Mouse (Mus musculus): ENCODE data around the gene Mas1. TPM values are rescaled to one million over a fixed set of nuclear protein-coding genes. Genes with fewer than 3 reads are reported as not detected.

Gene Mas1
- polyA plus RNA-seq, 1 experiment: 0.07 TPM

DNA sequence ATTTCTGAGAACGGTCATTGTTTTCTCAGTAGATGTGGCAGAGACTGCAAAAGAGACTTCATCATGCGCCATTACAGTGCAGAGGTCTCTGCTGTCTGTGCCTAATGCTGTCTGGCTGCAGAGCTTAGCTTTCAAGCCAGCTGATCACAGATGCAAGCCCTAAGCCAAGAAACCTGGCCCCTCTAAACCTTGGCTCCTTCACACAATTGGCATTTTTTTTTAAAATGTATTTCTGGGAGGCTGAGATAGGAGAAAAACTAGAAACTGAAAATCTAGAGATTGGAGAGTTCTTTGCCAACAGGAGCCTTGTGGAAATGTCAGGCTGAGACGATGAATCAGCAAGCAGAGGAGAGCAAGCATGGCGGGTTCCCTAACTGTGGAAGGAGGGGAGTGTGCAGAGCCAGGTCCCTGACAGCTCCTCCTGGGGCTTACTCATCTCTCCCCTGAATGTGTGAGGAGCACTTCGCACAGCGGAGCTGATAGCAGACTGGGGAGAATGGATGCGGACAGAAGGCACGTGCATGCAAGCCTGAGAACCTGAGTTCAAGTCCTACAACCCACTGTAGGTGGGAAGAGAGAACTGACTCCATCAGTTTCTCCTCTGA, 18.1 kb downstream of the Mas1 start:
- peak; percentile 56 for DNase-seq (ENCODE audit: low read depth)
- TF ChIP-seq POLR2A (IDR thresholded peaks at IDR 0.05; ENCODE audit: borderline replicate concordance, extremely low read depth, insufficient read depth, insufficient read length, poor library complexity, severe bottlenecking) (no peak), CTCF (IDR thresholded peaks at IDR 0.05; ENCODE audit: borderline replicate concordance, extremely low read depth, insufficient read depth, insufficient read length) (no peak)

DNA sequence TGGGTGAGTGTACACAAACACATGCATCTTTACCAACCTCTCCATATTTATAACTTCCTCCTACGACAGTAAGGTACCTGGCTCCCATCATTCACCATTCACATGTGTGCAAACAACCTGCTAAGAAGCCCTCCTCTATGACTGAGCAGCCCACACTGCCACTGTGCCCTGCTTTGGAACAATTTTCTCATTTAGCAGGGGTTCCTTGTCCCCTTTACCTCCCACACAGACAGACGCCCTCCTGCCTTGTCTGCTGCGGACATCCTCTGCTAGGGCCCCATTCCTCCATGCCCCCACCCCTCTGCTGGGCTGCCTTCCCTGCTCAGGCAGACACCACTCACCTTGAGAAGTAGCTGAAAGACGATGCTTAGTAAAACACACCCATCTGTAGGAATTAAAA, 20.2 kb downstream of the Mas1 start:
- DNase-seq (ENCODE audit: low read depth): no peak
- no peak for TF ChIP-seq CTCF (IDR thresholded peaks at IDR 0.05; ENCODE audit: borderline replicate concordance, extremely low read depth, insufficient read depth, insufficient read length)

DNA sequence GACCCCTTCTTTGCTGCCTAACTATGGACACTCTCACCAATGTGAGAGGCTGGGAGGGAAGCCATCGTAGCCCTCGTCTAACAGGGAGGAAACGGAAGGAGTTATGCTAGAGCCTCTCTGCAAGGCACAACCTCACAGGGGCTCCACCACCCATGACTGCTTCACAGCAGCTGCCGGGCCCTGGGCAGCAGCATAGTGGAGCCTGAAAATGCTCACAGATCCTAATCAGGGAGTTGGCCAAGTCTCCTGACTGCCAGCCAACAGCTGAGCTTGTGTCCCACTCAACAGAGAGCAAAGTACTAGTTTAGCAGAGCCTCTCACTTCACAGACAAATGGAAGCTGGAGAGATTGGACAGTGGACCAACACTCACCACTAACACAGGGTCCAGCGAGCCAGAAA, 21.5 kb downstream of the Mas1 start:
- DNase-seq (ENCODE audit: low read depth): no peak

DNA sequence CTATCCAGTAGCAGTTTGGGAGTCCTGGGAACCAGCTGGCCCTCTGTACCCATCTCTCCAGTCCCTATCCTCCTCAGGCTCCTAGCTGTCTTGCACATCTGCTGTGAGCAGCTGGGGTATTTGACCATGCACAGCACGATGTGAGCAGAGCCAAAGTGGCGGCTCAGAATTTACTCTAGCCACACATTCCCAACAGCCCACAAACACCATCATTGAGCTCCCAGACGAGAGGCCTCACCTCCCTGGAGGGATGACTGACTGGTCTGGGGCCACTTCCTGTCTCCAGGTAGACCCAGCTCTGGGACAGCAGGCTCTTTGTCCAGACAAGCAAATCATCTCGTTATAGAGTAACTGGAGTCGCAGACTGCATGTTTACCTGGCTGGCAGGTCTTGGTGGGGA, 22.1 kb downstream of the Mas1 start:
- no peak for DNase-seq (ENCODE audit: low read depth)
- no peak for TF ChIP-seq CTCF (IDR thresholded peaks at IDR 0.05; ENCODE audit: borderline replicate concordance, extremely low read depth, insufficient read depth, insufficient read length)
- TF ChIP-seq POLR2A (IDR thresholded peaks at IDR 0.05; ENCODE audit: borderline replicate concordance, extremely low read depth, insufficient read depth, insufficient read length, poor library complexity, severe bottlenecking): no peak

More for the DNA sequence above, 21.5 kb downstream of the Mas1 start:
- TF ChIP-seq CTCF (IDR thresholded peaks at IDR 0.05; ENCODE audit: borderline replicate concordance, extremely low read depth, insufficient read depth, insufficient read length): no peak
- TF ChIP-seq POLR2A (IDR thresholded peaks at IDR 0.05; ENCODE audit: borderline replicate concordance, extremely low read depth, insufficient read depth, insufficient read length, poor library complexity, severe bottlenecking): no peak

DNA sequence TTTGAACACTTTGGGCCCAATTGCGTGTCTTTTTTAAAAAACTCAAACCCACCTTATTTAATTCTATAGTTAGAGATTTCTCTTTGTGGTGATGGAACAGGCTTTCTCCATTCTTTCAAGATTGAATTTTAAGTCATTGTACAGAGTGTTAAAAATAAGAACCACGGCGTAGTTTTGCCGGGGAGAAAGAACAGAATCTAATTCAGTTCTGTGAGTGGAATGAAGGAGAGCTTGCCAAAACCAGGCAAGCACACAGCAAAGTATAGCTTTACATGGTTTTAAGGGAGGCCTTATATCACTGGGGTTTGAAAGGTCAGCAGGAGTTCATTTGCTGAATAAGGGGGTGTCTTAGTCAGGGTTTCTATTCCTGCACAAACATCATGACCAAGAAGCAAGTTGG, 23.4 kb downstream of the Mas1 start:
- DNase-seq (ENCODE audit: low read depth): no peak
- TF ChIP-seq CTCF (IDR thresholded peaks at IDR 0.05; ENCODE audit: borderline replicate concordance, extremely low read depth, insufficient read depth, insufficient read length) (no peak), POLR2A (IDR thresholded peaks at IDR 0.05; ENCODE audit: borderline replicate concordance, extremely low read depth, insufficient read depth, insufficient read length, poor library complexity, severe bottlenecking) (no peak)

DNA sequence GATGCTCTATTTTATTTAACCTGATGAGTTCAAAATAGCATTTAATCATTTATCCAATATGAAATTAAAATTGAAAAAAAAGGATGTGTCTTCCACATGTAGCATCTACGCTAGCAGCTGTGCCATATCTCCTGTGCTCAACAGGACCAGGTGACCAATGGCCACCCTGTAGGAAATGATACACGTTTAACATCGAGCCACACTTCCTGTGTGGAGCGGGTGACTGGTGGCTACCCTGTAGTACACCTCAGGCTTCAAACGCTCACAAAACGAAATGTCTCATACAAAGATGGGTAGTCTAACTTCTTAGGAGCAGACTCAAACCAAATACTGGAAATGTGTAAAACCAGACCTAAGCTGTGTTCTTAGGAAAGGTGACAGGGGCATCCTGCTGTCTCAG, 24.1 kb downstream of the Mas1 start:
- TF ChIP-seq POLR2A (IDR thresholded peaks at IDR 0.05; ENCODE audit: borderline replicate concordance, extremely low read depth, insufficient read depth, insufficient read length, poor library complexity, severe bottlenecking) (no peak), CTCF (IDR thresholded peaks at IDR 0.05; ENCODE audit: borderline replicate concordance, extremely low read depth, insufficient read depth, insufficient read length) (no peak)
- DNase-seq (ENCODE audit: low read depth): no peak

DNA sequence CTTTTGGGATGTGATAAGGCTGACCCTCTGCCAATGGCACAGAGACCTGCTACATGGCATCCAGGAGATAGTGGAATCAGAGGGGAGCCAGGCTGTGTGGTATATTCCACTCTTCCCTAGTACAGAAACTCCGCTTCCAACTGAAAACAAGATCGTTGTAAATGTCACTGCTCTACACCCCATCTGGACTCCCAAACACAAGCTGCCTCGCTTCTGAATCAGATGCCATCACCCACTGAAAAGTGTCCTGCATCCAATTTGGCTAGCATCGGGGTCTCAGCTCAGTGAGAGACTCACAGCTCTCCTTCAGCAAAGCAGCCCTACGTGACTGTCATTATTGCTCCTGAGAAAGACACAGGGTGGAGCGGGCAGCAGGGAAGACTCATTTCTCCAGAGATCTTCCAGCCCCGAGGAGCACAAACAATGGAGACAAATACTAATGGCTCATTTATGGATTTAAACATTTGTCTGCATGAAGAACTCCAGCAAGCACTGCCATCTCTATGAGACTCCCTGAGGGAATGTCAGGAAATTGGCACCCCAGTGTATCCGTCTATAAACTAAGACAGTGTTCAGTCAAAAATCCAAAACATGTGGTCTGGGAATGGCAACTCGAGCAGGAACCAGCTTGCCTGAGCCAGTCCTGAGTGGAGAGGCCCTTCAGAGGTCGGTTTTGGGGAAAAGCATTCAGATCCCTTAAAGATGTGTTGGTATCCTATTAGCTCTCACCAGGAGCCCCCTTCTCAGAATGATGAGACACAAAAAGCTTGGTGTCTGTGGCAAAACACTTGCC, 28.3 kb downstream of the Mas1 start:
- peak; percentile 49 for DNase-seq (ENCODE audit: low read depth)
- TF ChIP-seq POLR2A (IDR thresholded peaks at IDR 0.05; ENCODE audit: borderline replicate concordance, extremely low read depth, insufficient read depth, insufficient read length, poor library complexity, severe bottlenecking) (no peak), CTCF (IDR thresholded peaks at IDR 0.05; ENCODE audit: borderline replicate concordance, extremely low read depth, insufficient read depth, insufficient read length) (no peak)

DNA sequence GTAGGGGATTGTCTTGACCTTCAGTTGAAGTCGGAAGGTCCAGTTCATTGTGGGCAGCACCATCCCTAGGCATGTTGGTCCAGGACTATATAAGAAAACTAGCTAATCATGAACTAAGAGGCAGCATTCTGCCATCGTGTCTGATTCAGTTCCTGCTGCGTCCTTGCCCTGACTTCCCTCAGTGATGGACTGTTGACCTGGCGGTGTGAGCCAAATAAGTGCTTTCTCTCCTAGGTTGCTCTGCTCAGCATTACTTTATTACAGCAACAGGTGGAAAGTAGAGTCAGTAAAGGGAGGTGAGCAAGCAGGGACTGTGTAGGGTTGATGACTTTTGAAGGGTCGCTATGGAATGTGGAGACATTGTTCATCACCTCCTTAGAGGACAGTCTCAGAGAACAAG, 32.2 kb downstream of the Mas1 start:
- no peak for TF ChIP-seq POLR2A (IDR thresholded peaks at IDR 0.05; ENCODE audit: borderline replicate concordance, extremely low read depth, insufficient read depth, insufficient read length, poor library complexity, severe bottlenecking)
- no peak for TF ChIP-seq CTCF (IDR thresholded peaks at IDR 0.05; ENCODE audit: borderline replicate concordance, extremely low read depth, insufficient read depth, insufficient read length)

DNA sequence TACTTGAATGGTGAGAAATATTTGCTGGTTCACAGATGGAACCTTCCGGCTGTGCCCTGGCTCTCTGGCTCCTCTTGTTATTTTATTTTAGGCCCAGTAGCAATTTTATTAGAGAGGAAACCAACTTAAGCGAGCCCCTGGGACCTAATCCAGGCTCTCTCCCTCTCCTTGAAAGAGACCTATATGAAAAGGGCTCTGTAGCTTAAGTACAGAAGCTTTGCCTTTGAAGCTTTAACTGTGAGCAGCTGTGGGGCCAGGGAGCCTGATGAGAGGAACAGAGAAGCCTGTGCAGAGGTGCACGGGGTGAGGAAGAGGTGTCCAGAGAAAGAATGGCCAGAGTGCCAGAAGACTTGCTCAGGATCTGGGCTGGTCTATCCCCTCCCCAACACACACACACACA, 33.1 kb downstream of the Mas1 start:
- no peak for TF ChIP-seq CTCF (IDR thresholded peaks at IDR 0.05; ENCODE audit: borderline replicate concordance, extremely low read depth, insufficient read depth, insufficient read length)
- no peak for TF ChIP-seq POLR2A (IDR thresholded peaks at IDR 0.05; ENCODE audit: borderline replicate concordance, extremely low read depth, insufficient read depth, insufficient read length, poor library complexity, severe bottlenecking)
- DNase-seq (ENCODE audit: low read depth): peak; percentile 22

More for the DNA sequence above, 32.2 kb downstream of the Mas1 start:
- DNase-seq (ENCODE audit: low read depth): no peak

DNA sequence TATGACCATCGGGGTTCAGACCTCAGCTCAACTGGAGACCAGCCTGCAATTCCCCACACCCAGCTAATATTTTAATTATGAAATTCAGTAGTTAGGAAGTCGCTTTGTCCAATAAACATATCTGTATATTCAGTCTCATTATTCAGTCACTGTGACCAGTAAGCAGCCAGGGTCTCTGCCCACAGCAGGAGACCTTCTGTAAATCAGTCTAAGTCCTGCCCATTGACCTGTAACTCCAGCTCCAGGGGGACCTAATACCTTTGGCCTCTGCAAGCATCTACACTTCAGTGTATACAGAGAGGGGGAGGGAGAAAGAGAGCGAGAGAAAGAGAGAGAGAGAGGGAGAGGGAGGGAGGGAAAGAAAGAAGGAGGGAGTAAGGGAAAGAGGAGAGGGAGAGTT, 33.6 kb downstream of the Mas1 start:
- DNase-seq (ENCODE audit: low read depth): no peak

DNA sequence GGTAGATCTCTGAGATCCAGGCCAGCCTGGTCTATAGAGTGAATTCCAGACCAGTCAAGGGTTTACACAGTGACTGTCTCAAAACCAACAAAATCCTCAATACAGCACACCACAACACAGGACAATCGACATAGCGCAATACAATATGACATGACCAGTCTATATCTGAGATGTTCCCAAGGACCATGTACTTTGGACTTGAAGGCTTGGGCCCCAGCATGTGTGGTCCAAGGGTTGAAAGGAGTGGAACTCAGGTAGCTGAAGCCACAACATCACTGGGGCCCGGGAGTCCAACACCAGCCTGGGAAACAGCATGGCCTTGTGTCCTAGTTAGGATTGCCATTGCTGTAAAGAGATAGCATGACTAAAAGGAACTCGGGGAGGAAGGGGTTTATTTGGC, 35.3 kb downstream of the Mas1 start:
- no peak for TF ChIP-seq CTCF (IDR thresholded peaks at IDR 0.05; ENCODE audit: borderline replicate concordance, extremely low read depth, insufficient read depth, insufficient read length)
- TF ChIP-seq POLR2A (IDR thresholded peaks at IDR 0.05; ENCODE audit: borderline replicate concordance, extremely low read depth, insufficient read depth, insufficient read length, poor library complexity, severe bottlenecking): no peak
- DNase-seq (ENCODE audit: low read depth): no peak

More for the DNA sequence above, 33.6 kb downstream of the Mas1 start:
- TF ChIP-seq POLR2A (IDR thresholded peaks at IDR 0.05; ENCODE audit: borderline replicate concordance, extremely low read depth, insufficient read depth, insufficient read length, poor library complexity, severe bottlenecking) (no peak), CTCF (IDR thresholded peaks at IDR 0.05; ENCODE audit: borderline replicate concordance, extremely low read depth, insufficient read depth, insufficient read length) (no peak)

DNA sequence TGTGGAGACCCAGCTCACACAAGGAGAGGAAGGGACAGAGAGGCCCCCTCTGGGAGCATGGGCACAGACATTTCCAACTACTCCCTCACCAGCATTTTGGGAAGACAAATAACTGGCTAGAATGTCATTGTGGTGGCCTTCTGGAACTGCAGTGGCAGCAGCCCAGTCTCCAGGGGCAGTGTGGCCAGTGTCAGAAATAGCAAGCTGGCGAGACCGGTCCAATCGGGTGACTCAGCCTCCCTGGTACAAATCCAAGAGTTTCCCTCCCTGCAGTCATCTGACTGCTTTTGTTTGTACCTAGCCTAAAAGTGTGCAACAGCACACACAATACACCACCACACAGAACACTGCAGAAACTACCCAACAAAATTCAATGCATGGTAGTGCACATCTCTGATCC, 35.7 kb downstream of the Mas1 start:
- TF ChIP-seq CTCF (IDR thresholded peaks at IDR 0.05; ENCODE audit: borderline replicate concordance, extremely low read depth, insufficient read depth, insufficient read length) (no peak), POLR2A (IDR thresholded peaks at IDR 0.05; ENCODE audit: borderline replicate concordance, extremely low read depth, insufficient read depth, insufficient read length, poor library complexity, severe bottlenecking) (no peak)
- no peak for DNase-seq (ENCODE audit: low read depth)
